Mouse (Mus musculus): Measurements from ENCODE around the gene Cbr3.
"Not testable (repeated sequence)": the region's sequence is repeated elsewhere in the genome, so short reads cannot be mapped to it uniquely, and the experiment has no call there.

Cbr3 gene

GRCm38 (mm10) chr16:93682689-93683507 lies at the start of gene Cbr3:
Cbr3 (plus strand) TSS chr16:93683215.
- peak; percentile 76 for DNase-seq

- DNase-seq, result no peak
These were observed 39.0 kb upstream of the Cbr3 start for GRCm38 (mm10) chr16:93644006-93644405.

- no peak for DNase-seq
These were observed 34.4 kb upstream of the Cbr3 start for GRCm38 (mm10) chr16:93648441-93649183.

- no peak for DNase-seq
These were observed 15.0 kb upstream of the Cbr3 start for GRCm38 (mm10) chr16:93667976-93668375.

GRCm38 (mm10) chr16:93669521-93669920 lies 13.5 kb upstream of the Cbr3 start:
- no peak for DNase-seq

GRCm38 (mm10) chr16:93670466-93670865 lies 12.5 kb upstream of the Cbr3 start:
- peak; percentile 16 for DNase-seq

- no peak for DNase-seq
These were observed 12.0 kb upstream of the Cbr3 start for GRCm38 (mm10) chr16:93671064-93671463.

- DNase-seq, result no peak
These were observed 6.6 kb upstream of the Cbr3 start for GRCm38 (mm10) chr16:93676376-93676775.

- DNase-seq, result no peak
These were observed 4.8 kb upstream of the Cbr3 start for GRCm38 (mm10) chr16:93678206-93678605.

GRCm38 (mm10) chr16:93679165-93679564 lies 3.9 kb upstream of the Cbr3 start:
- no peak for DNase-seq

- DNase-seq, result no peak
These were observed 793 bp upstream of the Cbr3 start for GRCm38 (mm10) chr16:93682156-93682688.

- DNase-seq, result peak; percentile 46
These were observed 657 bp downstream of the Cbr3 start for GRCm38 (mm10) chr16:93683508-93684236.

GRCm38 (mm10) chr16:93684441-93684840 lies 1.4 kb downstream of the Cbr3 start:
- DNase-seq, result peak; percentile 26

GRCm38 (mm10) chr16:93685783-93686182 lies 2.8 kb downstream of the Cbr3 start:
- not testable (repeated sequence) for DNase-seq

GRCm38 (mm10) chr16:93686421-93686820 lies 3.4 kb downstream of the Cbr3 start:
- DNase-seq, result no peak

GRCm38 (mm10) chr16:93686945-93687344 lies 3.9 kb downstream of the Cbr3 start:
- peak; percentile 39 for DNase-seq

GRCm38 (mm10) chr16:93691206-93691841 lies 8.3 kb downstream of the Cbr3 start:
- no peak for DNase-seq

GRCm38 (mm10) chr16:93692744-93693143 lies 9.7 kb downstream of the Cbr3 start:
- DNase-seq, result no peak

GRCm38 (mm10) chr16:93707116-93707515 lies 24.1 kb downstream of the Cbr3 start:
- DNase-seq, result no peak

- DNase-seq, result no peak
These were observed 26.2 kb downstream of the Cbr3 start for GRCm38 (mm10) chr16:93709217-93709616.

GRCm38 (mm10) chr16:93710924-93711323 lies 27.9 kb downstream of the Cbr3 start:
- DNase-seq, result peak; percentile 87

GRCm38 (mm10) chr16:93711411-93712188 lies 28.6 kb downstream of the Cbr3 start, which contains the start of gene Dop1b:
Dop1b (plus strand) TSS chr16:93711904.
- peak; percentile 99 for DNase-seq

All from embryo, embryonic 11 days (tissue).